Mouse (Mus musculus) frontal cortex, adult 2 months (tissue): ENCODE measurements at regions not wholly inside any gene's neighbourhood (a gene's known extent, or its start where the extent isn't known, plus 50 kb on each side); places are given as distances from the start of the nearest gene placed in this dataset.

Experiments used
- DNase-seq, 2 experiments: peaks; one replicate each; pipeline ENCODE4 v3.0.0; 2022; ENCODE audit warnings: low spot score in 1 of 2; ENCODE audit errors: extremely low spot score in 1 of 2

DNA sequence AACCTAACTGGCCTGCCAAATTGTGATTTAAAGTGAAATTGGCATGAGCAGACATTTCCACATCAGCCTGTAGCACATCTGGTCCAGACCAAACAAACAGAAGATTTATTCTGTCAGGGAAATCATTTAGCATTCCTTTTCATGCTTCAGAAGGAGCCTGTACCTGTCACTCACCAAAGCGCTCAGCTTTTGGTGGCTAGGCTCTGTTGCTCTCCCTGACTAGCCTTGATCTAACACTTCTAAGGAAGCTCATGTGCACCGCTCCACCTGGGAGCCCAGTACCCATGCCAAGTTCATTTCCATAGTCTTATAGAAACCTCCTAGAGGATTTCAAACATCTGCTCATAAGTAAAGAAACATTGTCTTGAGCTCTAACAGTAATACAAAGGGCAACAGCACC lies 253.8 kb upstream of the Tfap2d start:
- no peak for DNase-seq

DNA sequence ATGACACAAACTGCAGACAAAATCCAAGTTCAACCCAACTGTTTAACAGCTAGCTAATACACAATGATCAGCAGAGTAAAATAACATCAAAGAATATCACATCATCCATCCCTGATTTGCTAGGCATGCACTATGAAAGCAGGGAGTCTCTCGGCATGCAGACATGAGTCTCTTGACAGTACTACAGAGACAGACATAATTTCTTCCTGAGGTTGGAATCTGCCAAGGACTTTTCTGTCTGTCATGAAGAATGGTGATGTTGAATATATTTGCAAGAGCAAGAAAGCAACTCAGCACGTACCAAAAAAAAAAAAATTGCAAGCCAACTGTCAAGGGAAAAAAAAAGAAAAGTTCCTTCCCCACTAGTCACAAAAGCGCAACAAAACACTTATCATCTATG lies 245.4 kb upstream of the Tfap2d start:
- DNase-seq = no peak

DNA sequence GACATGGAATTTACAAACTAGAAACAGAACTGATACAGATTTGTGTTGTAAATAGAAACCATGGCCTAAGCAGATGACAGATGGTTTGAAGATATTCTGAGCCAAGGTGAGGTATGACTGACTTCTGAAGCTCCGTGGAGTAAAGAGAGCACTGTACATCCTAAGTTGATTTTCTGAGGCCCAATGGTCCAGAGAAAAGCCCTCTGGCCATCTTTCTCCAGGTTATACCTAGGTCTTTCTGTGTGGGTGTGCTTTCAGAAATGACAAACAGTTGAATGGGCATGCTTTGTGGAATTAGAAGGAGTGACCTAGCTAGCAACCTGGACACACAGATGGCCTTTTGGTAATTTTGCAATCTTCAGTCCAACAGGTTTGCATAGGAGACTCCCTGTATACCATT lies 199.6 kb upstream of the Tfap2d start:
- DNase-seq = no peak

DNA sequence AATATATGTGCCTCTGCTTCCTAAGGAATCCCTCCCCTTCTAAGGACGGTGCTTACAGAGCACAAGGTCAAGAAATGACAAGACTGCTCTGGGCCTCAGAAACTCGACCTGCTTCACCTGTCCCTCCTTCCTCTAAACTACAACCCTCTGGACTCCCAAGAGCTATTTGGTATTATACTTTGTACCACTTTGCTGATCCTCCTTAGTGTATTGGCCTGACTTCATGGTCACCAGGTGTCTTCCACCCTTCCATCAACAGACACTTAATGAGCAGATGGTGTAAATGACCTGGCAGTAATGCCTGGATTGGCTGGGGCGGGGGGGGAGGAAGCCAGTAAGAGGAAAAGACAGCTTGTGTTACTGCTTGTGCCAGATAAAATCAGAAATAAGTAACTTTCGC lies 199.1 kb upstream of the Tfap2d start:
- DNase-seq = no peak

DNA sequence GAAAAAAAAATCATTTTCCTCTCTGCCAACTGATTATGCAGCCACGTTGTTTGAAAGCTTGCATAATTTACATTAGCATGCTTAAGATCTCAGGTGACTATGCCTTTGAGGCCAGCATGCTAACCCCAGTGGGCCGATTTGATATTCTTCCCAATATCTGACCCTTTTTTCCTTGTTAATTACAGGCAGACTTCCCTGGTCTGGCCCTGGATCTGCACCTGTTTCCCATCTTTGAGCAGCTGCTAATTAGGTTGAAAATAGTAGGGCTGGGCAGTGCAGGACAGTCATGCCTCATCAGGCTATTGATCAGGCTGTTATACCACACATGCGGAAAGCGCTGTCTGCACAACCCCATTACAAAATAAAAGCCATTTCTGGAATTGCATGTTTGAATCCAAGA lies 191.2 kb upstream of the Tfap2d start:
- DNase-seq = no peak

DNA sequence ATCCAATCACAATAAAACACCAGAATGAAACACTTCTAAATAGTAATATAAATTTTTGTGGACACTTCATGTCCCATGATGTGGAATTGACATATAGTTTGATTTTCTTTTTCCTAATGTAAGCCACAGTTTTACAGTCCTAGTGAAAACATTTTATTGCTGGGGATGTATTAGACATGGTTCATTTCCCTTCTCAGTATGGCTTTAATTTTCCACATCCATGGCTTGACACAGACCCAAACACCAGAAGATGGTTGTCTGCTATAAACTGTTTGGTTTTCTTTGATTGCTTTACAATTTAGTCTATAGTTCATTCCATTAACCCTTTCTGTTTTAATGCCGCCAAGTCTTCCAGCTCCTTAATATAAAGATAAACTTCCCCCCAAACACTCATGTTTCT lies 146.5 kb upstream of the Tfap2d start:
- DNase-seq = no peak

DNA sequence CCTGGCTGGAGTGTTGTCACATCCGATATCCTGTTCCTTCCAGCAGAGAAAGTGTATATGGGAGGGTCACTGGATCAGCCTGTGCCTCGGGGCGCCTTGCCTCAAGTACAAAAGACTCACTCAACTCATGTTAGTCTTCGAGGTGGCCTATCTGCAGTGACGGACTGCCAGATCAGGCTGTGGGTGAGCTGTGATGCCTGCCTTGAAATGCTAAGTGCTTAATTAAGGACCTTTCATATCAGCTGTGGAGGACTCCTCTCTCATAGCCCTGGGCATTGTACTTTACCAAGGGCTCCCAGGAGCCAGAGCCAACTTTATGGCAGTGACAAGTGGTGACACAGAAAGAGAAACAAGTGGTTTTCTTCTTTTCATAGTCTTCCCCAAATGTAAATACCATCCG lies 145.8 kb upstream of the Tfap2d start:
- no peak for DNase-seq

DNA sequence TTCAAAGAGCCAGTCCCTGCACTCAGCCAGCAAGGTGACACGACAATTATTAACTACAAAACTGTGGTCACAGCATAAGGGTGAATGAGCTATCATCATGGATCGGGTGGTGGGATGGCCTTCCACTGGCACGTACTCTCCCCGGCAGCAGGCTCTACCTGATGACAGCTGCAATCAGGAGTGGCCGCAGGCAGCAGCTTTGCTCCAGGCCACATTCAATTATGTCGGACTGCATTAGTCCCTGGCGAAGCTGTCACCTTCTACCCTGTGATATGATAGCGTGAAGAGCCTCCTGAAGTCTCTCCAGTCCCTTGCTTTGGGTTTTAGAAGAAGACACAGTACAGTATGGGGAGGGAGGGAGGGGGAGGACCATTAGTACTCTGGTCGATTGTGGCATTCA lies 141.4 kb upstream of the Tfap2d start:
- DNase-seq = no peak

DNA sequence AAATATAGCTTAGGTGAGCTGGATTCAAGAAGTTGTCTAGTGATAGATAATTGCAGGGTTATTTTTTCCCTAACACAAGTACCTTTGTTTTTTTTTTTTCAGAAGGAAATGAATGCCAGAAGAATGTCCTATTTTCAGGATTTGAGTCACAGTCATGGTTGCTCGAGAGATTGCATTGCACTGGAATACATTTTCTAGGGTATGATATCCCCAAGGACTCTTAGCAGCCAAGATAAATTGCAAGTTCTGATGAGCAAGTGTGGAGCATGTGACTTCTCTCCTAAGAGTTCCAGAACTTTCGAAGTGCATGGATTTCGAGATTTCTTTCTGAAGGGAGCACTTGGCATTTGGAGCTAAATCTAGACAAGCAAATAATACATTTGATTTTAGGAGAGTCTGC lies 140.9 kb upstream of the Tfap2d start:
- peak in 1 of 2 experiments; percentile 25 for DNase-seq

DNA sequence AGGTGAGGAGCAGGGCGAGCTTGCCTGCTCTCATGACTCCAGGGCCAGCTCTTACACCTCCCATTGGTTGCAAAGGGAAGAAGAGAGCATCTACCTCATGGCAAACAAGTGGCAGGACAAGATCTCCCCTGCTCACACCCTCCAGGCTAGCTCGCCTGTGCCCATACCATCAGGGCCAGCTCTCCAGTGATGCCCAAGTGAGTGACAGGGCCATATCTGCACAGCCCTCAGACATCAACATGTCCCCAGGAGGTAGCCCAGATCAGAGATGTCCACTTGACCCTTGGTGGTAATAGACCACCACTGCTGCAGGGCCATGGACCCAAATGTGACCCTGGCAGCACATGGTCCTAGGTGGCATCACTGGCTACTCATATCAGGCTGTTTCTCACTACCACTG lies 133.9 kb upstream of the Tfap2d start:
- DNase-seq = no peak

DNA sequence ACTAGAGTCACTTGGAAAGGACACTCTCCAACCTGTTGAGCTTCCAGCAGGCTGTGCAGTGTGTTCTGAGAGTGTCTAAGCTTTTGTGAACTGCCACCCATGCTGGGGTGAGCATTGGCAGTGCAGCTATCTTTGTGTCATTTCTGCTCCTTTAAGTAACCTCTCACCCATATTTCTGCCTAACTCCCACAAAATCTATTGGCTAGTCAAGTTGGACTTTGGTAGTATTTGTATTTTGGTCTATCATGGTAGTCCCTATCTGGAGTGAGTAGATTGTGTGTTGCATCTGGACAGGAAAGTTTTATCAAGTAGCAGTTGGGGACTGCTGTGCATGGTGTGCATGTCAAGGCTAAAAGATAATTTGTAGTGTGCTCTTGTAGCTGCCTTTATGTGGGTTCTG lies 132.6 kb upstream of the Tfap2d start:
- no peak for DNase-seq

DNA sequence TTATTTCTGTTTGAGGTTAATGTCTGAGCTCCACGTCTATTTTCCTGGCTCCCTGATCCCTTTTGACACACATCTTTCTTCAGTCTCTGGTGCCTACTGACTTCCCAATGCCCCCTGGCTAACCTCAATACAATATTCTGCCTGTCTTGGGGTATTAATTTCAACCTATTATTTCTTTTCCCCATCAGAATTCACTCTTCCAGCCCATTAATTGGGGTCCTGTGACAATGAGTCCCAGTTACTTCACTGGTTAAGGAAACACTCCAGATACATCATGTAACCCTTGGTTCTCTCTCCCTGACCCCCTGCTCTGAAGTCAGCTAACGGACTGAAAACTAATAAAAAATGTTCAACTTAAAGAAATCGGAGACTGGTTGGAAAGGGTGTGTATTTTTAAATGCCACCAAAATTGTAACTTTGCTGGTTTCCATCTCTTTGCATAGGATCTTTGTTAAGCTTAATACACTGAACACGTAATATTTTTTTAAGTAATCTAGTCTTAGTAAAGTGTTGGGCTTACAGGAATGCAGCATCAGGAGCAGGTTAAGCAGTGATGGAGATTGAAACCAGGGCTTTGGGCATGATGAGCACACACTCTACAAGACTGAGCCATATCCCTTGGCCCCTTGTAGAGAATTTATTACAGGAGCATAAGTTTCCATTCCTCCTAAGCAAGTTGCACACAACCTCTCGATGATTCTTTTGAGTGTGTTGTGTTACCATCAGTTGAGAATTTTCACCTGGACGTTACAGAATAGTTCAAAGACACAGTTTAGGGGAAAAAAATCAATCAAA lies 128.8 kb upstream of the Tfap2d start:
- no peak for DNase-seq

DNA sequence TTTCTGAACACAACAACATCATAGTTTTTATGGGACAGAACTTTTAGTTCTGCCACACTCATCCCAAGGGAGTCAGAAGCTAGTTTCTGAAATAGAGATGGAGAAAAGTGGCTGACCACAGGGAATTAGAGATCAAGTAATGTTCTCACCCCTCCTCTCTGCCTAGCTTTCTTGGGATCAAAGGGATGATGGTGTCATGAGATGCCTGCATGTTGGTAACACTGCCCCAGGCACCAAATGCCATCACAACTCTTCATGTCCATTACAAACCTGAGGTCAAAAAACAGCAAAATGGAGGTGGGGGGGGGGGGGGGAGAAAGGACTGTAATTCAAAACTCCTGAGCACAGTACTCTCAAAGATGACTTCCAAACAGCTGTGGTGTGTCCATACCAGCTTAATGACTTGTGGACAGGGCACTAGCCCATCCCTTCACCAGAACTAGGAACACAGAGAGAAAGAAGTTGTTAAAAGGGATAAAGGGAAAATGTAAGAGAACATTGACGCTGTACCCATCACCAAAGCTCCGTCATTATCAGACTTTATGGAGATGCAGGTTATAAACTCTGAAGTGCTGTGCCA lies 127.9 kb upstream of the Tfap2d start:
- no peak for DNase-seq

DNA sequence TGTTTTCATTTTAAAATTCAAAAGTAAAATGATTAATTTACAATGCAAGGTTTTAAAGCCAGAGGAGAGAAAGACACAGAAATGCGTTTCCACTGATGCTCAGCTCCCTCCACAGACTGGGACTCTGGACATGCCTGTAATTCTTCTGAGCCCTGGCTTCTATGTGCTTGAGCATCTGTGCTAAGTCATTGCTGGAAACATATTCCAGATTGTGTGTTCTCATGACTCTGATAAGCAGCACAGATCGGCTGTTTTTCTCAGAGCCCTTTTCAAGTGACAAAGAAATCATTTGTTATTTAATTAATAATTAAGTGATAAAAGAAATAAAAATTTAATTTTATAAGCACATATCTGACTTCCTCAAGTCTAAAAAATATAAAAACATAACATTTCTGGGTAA lies 127.3 kb upstream of the Tfap2d start:
- no peak for DNase-seq

DNA sequence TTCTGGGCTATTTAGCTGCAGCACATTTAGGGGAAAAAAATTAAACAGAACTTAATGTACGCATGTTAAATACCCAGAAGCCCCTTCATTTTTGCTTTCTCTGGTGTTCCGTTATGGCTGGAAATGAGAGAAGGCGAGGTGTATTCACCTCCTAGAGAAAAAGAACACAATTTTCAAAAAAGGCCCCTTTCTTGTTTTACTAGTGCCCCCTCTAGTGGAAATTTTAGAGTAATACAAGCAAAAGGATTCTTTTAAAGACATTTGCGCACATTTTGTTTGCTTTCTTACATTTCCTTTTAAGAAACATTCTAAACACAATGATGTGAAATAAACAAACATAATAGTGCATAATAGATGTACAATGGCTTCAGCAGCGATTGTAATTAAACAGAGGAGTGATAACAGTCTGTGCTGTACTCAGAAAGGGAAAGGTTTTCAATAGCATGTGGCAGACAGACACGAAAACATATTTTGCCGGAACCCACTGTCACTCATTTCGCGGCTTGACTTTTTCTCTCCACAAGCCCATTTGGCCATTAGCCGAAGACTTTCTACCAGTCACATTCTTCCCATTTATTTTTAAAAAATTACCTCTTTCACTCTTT lies 126.0 kb upstream of the Tfap2d start:
- peak in 1 of 2 experiments; percentile 46 for DNase-seq

DNA sequence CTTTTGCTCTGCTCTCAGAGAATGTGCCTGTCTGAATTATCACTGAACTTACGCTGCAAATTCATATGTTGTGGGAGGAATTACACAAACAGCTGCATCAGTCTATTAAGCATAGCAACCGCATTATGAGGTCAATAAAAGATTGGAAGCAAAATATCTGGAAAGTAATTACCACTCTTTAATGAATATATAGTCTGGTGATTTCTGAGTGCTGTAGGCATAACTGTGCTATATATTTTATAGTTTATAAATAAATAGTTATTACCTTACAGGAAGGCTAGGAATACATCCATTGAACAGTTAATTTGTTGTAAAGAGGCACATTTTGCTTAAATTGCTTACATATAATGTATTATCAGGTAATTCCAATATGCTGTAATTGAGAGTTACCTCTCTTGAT lies 123.7 kb upstream of the Tfap2d start:
- DNase-seq = no peak

DNA sequence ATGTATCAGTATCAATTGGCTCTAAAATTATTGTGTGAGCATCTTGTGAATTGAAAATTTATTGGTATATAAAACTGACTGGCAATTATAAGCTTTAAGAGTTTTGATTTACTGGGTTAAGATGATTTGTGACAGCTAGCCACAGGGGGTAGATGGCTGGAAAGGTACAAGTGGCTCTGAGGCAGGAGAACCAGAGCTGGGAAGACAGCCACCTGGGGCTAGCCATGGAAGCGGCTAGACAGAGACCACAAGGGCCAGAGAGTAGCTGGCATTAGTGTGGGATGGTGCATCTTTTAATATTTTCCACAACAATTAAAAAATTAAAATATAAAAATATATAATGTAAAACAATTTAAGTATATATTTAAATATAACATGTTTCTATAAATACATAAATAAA lies 86.0 kb upstream of the Tfap2d start:
- no peak for DNase-seq
